Comparison of ENCODE assay signal across 8 mouse cellular contexts in the genomic region with DNA sequence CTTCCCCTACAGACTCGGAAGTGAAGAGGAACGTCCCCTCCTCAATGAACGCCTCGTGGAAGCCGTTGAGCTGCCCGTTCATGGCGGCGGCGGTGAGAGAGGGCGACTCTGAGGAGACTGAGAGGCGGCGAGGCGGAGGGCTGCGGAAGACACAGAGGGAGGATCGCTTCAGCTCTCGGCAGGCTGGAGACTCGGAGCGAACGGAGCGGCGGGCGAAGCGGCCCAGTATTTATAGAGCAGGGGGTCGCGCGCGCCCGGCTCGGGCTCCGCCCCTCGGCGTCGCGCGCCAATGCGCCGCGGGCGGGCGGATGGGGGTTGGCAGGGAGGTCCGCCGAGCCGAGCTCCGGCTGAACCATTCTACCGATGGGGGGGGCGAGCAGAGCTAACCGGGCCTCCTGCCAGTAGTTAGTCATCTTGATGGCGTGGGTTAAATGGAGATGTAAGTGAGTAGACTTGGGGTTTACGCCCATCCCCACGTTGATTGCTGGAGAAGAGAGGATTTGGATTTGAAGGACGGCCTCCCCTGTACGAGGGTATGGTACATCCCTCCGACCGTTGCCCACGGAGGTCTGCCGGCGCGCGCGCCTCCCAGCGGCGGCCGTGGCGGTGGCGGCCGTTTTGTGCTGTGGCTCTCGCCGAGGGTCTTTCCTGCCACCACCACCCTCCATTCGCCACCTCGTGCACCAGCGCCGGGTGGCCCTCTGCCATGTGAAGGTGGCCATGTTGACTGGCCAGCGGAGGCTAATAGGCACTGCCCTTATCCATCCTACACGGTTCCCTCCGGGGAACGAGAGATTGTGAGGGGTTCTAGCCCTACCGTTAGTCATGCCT. TPM values are rescaled to one million over a fixed set of nuclear protein-coding genes. Genes with fewer than 3 reads are reported as not detected.
A peak's percentile ranks its signal among the peaks of the same experiment; 100 is the strongest.
DNase-seq lines count a peak whose midpoint lies in the region; ATAC-seq and TF ChIP-seq lines count a peak whose summit lies in the region.

Mat2a (minus strand) TSS at position 204 of the 831 bp plus-strand sequence.

- DNase-seq in brain, embryonic 14.5 days (ENCODE audit: low read depth): peak; percentile 99
- DNase-seq in kidney, postnatal 0 days (ENCODE audit: low spot score): peak; percentile 95
- DNase-seq in liver, embryonic 11.5 days (ENCODE audit: low spot score): peak; percentile 95
- DNase-seq in naive thymus-derived CD4-positive, alpha-beta T cell, adult 2 months (ENCODE audit: low read depth): peak; percentile 96

- peak within 1 kb of the TSS; percentile 97 for H3K27ac ChIP-seq in heart, embryonic 11.5 days (ENCODE audit: low read depth, low read length)
- peak within 1 kb of the TSS; percentile 100 for H3K27ac ChIP-seq in kidney, postnatal 0 days
- peak within 1 kb of the TSS; percentile 99 for H3K27ac ChIP-seq in liver, embryonic 11.5 days (ENCODE audit: low read depth, low read length)
- H3K27ac ChIP-seq in stomach, embryonic 14.5 days (ENCODE audit: low read length): peak within 1 kb of the TSS; percentile 97

- H3K79me3 ChIP-seq in C2C12 (ENCODE audit: low read depth): peaks cover 40% of the 10 kb centered on the region

- H3K27me3 ChIP-seq in C2C12 (ENCODE audit: control insufficient read depth, insufficient read depth, insufficient read length): no peaks in the 10 kb centered on the region
- H3K27me3 ChIP-seq in erythroblast, embryonic 14.5 days (ENCODE audit: control insufficient read depth): no peaks in the 10 kb centered on the region
- H3K27me3 ChIP-seq in heart, embryonic 11.5 days (ENCODE audit: control insufficient read depth, insufficient read depth, low read length): no peaks in the 10 kb centered on the region
- no peaks in the 10 kb centered on the region for H3K27me3 ChIP-seq in kidney, postnatal 0 days (ENCODE audit: insufficient read depth, low read length)
- H3K27me3 ChIP-seq in liver, embryonic 11.5 days (replicated peaks; ENCODE audit: control insufficient read depth, insufficient read depth, low read length): no peaks in the 10 kb centered on the region
- H3K27me3 ChIP-seq in stomach, embryonic 14.5 days (ENCODE audit: control insufficient read depth, insufficient read depth, low read length): no peaks in the 10 kb centered on the region

- H3K36me3 ChIP-seq in C2C12 (ENCODE audit: control insufficient read depth, insufficient read depth): peaks cover 42% of the 10 kb centered on the region
- H3K36me3 ChIP-seq in erythroblast, embryonic 14.5 days (ENCODE audit: control insufficient read depth): peaks cover 38% of the 10 kb centered on the region
- H3K36me3 ChIP-seq in heart, embryonic 11.5 days (ENCODE audit: control insufficient read depth, insufficient read depth, low read length): peaks cover 21% of the 10 kb centered on the region
- peaks cover 24% of the 10 kb centered on the region for H3K36me3 ChIP-seq in kidney, postnatal 0 days (ENCODE audit: insufficient read depth, low read length)
- peaks cover 22% of the 10 kb centered on the region for H3K36me3 ChIP-seq in liver, embryonic 11.5 days (ENCODE audit: control insufficient read depth, insufficient read depth, low read length)
- H3K36me3 ChIP-seq in stomach, embryonic 14.5 days (ENCODE audit: control insufficient read depth, insufficient read depth, low read length): peaks cover 28% of the 10 kb centered on the region

- peak within 1 kb of the TSS; percentile 99 for H3ac ChIP-seq in C2C12 (ENCODE audit: control insufficient read depth, insufficient read length, low read depth)

- H3K4me2 ChIP-seq in heart, embryonic 11.5 days: peak within 1 kb of the TSS; percentile 73
- H3K4me2 ChIP-seq in kidney, postnatal 0 days (ENCODE audit: low read length): peak within 1 kb of the TSS; percentile 77
- peak within 1 kb of the TSS; percentile 75 for H3K4me2 ChIP-seq in liver, embryonic 11.5 days
- peak within 1 kb of the TSS; percentile 91 for H3K4me2 ChIP-seq in stomach, embryonic 14.5 days (replicated peaks; ENCODE audit: low read depth, low read length)

- ATAC-seq in heart, embryonic 11.5 days (replicated peaks; ENCODE audit: insufficient number of reproducible peaks, low FRiP score, low TSS enrichment): peak; percentile 85
- ATAC-seq in kidney, postnatal 0 days (replicated peaks; ENCODE audit: low FRiP score, low read depth): peak; percentile 91
- peak; percentile 85 for ATAC-seq in liver, embryonic 11.5 days (replicated peaks; ENCODE audit: low FRiP score)
- peak; percentile 89 for ATAC-seq in stomach, embryonic 14.5 days (ENCODE audit: insufficient number of reproducible peaks, insufficient read depth, low FRiP score, low read depth)

- H3K4me3 ChIP-seq in C2C12 (ENCODE audit: insufficient read depth, poor library complexity, severe bottlenecking): peak within 1 kb of the TSS; percentile 95
- H3K4me3 ChIP-seq in erythroblast, embryonic 14.5 days (replicated peaks): peak within 1 kb of the TSS; percentile 74
- H3K4me3 ChIP-seq in heart, embryonic 11.5 days (ENCODE audit: low read depth, low read length): peak within 1 kb of the TSS; percentile 74
- H3K4me3 ChIP-seq in kidney, postnatal 0 days (replicated peaks; ENCODE audit: low read depth, low read length): peak within 1 kb of the TSS; percentile 99
- peak within 1 kb of the TSS; percentile 96 for H3K4me3 ChIP-seq in liver, embryonic 11.5 days (ENCODE audit: low read depth, low read length)
- peak within 1 kb of the TSS; percentile 59 for H3K4me3 ChIP-seq in stomach, embryonic 14.5 days (ENCODE audit: low read depth, low read length)

- peaks cover 49% of the 10 kb centered on the region for H3K79me2 ChIP-seq in C2C12 (ENCODE audit: control insufficient read depth, insufficient read depth)

- peaks cover 45% of the 10 kb centered on the region for H3K4me1 ChIP-seq in erythroblast, embryonic 14.5 days (ENCODE audit: control insufficient read depth)
- peaks cover 24% of the 10 kb centered on the region for H3K4me1 ChIP-seq in heart, embryonic 11.5 days (ENCODE audit: control insufficient read depth, insufficient read depth, low read length)
- H3K4me1 ChIP-seq in kidney, postnatal 0 days (replicated peaks; ENCODE audit: insufficient read depth, low read length): peaks cover 19% of the 10 kb centered on the region; the same call in 1 of the 2 replicates
- peaks cover 8% of the 10 kb centered on the region for H3K4me1 ChIP-seq in liver, embryonic 11.5 days (replicated peaks; ENCODE audit: control insufficient read depth, insufficient read depth, low read length)
- peaks cover 16% of the 10 kb centered on the region; the same call in 1 of the 2 replicates for H3K4me1 ChIP-seq in stomach, embryonic 14.5 days (ENCODE audit: control insufficient read depth, insufficient read depth, low read length)

- peak within 1 kb of the TSS; percentile 95 for H3K9ac ChIP-seq in heart, embryonic 11.5 days (ENCODE audit: low read depth, low read length)
- H3K9ac ChIP-seq in kidney, postnatal 0 days (ENCODE audit: low read depth, low read length): peak within 1 kb of the TSS; percentile 100
- peak within 1 kb of the TSS; percentile 100 for H3K9ac ChIP-seq in liver, embryonic 11.5 days (ENCODE audit: low read depth, low read length)
- H3K9ac ChIP-seq in stomach, embryonic 14.5 days (replicated peaks; ENCODE audit: low read depth, low read length): peak within 1 kb of the TSS; percentile 82

- WGBS in heart, embryonic 11.5 days (ENCODE audit: insufficient replicate concordance): under 1% methylated on average over 77 of the region's 77 CpGs
- under 1% methylated on average over 77 of the region's 77 CpGs for WGBS in kidney, postnatal 0 days
- WGBS in liver, embryonic 11.5 days: under 1% methylated on average over 76 of the region's 77 CpGs
- WGBS in stomach, embryonic 14.5 days: under 1% methylated on average over 69 of the region's 77 CpGs

- peak; percentile 95 for TF ChIP-seq POLR2A in brain, embryonic 14.5 days (IDR thresholded peaks at IDR 0.05; ENCODE audit: borderline replicate concordance, extremely low read depth, insufficient read depth, insufficient read length, poor library complexity, severe bottlenecking)

- peak; percentile 95 for TF ChIP-seq CTCF in C2C12 (IDR thresholded peaks at IDR 0.05; ENCODE audit: control insufficient read depth, insufficient read depth, insufficient read length)
- peak; percentile 66 for TF ChIP-seq CTCF in brain, embryonic 14.5 days (IDR thresholded peaks at IDR 0.05; ENCODE audit: borderline replicate concordance, extremely low read depth, insufficient read depth, insufficient read length)
- TF ChIP-seq CTCF in kidney, postnatal 0 days (IDR thresholded peaks at IDR 0.05; ENCODE audit: low read depth): peak; percentile 83

- no peaks in the 10 kb centered on the region for H3K9me3 ChIP-seq in erythroblast, embryonic 14.5 days (ENCODE audit: control insufficient read depth, low read length)
- H3K9me3 ChIP-seq in heart, embryonic 11.5 days (replicated peaks; ENCODE audit: control insufficient read depth, low read length): no peaks in the 10 kb centered on the region
- H3K9me3 ChIP-seq in kidney, postnatal 0 days (replicated peaks; ENCODE audit: low read length): no peaks in the 10 kb centered on the region
- no peaks in the 10 kb centered on the region for H3K9me3 ChIP-seq in liver, embryonic 11.5 days (ENCODE audit: control insufficient read depth, low read length)
- no peaks in the 10 kb centered on the region for H3K9me3 ChIP-seq in stomach, embryonic 14.5 days (ENCODE audit: control insufficient read depth, low read depth, low read length)

TF ChIP-seq in C2C12, 6 proteins besides CTCF, POLR2A, EP300 and RAD21:
- peak; percentile 37 for TF ChIP-seq MAX (IDR thresholded peaks at IDR 0.05)
- TF ChIP-seq CEBPB (IDR thresholded peaks at IDR 0.05; ENCODE audit: low read depth): no peak

RNA-seq across cellular contexts. Expression of gene Mat2a, which starts in this region (rescaled TPM):
- polyA plus RNA-seq in C2C12 (2012; fragmentation: generic; extraction: Trizol): 165 TPM
- 274 and 357 TPM in 2 replicates for polyA plus RNA-seq in brain, embryonic 14.5 days (2012; rRNA removed)
- polyA plus RNA-seq in erythroblast, embryonic 14.5 days (2012): 1.7 and 2.0 TPM in 2 replicates
- polyA plus RNA-seq in heart, embryonic 11.5 days (2014; fragmentation: Nextera tagmentation; extraction: Ambion mirVana): 321 and 349 TPM in 2 replicates
- 320 and 335 TPM in 2 replicates for polyA plus RNA-seq in kidney, postnatal 0 days (2015; fragmentation: Nextera tagmentation; extraction: Ambion mirVana)
- polyA plus RNA-seq in liver, embryonic 11.5 days (2014; fragmentation: Nextera tagmentation; extraction: Ambion mirVana): 426 and 477 TPM in 2 replicates
- polyA plus RNA-seq in stomach, embryonic 14.5 days (2014; fragmentation: Nextera tagmentation; extraction: Ambion mirVana): 333 and 352 TPM in 2 replicates

Comparison
In these comparisons a context has a peak if more than half of its experiments do, and no peak if none do; other contexts are left out.
1. Peak in every context shown above with its lines: DNase-seq, ATAC-seq, H3K4me3 ChIP-seq and H3K27ac ChIP-seq.
2. RNA of gene Mat2a (polyA plus RNA-seq): 426 to 477 TPM in liver, embryonic 11.5 days, 333 to 352 TPM in stomach, embryonic 14.5 days, 321 to 349 TPM in heart, embryonic 11.5 days, 320 to 335 TPM in kidney, postnatal 0 days, 274 to 357 TPM in brain, embryonic 14.5 days and 165 TPM in C2C12 (single experiment); 1.7 to 2.0 TPM in erythroblast, embryonic 14.5 days; every median in the first group is over 10 times any median in the second.